Mouse (Mus musculus) liver, embryonic 18 days (tissue): Measurements from ENCODE around the gene Rtl3. TPM values are rescaled to one million over a fixed set of nuclear protein-coding genes. Genes with fewer than 3 reads are reported as not detected.

ENCODE experiments used
- polyA plus RNA-seq: library from polyadenylated mRNA; depleted of rRNA; stranded (reverse); fragments of >200 nt; gene quantifications from 2 replicates; pipeline ENCODE4 v1.2.3, GENCODE M21; 2012; rRNA removed

The Rtl3 gene
- polyA plus RNA-seq, result 2.0 and 3.3 TPM in 2 replicates

GRCm38 (mm10) chrX:106840409-106840808, at the start of gene Rtl3:
Rtl3 (minus strand) TSS chrX:106840644.

Other genes with a start within 250 kb of the Rtl3 start
- 0.78 and 0.79 TPM in 2 replicates for gene Cysltr1, start 237.0 kb downstream of the Rtl3 start, polyA plus RNA-seq
- 0.49 and 0.55 TPM in 2 replicates for gene Lpar4, start 80.0 kb upstream of the Rtl3 start, polyA plus RNA-seq
- 0.07 and 0.08 TPM in 2 replicates for gene P2ry10, start 247.8 kb upstream of the Rtl3 start, polyA plus RNA-seq